Mouse (Mus musculus) stomach, postnatal 0 days (tissue): ENCODE data around the gene Rnd1. TPM values are rescaled to one million over a fixed set of nuclear protein-coding genes. Genes with fewer than 3 reads are reported as not detected.

Experiments used
- ATAC-seq: fragments of 200-750 bp; cut with Nextera tagmentation; 2 replicates; pipeline ENCODE4 v1.8.0; 2017; ENCODE audit not compliant: low FRiP score, low TSS enrichment
- DNase-seq: peaks from one replicate; pipeline ENCODE4 v3.0.0-alpha.2; 2016; ENCODE audit warnings: low spot score
- H3K27ac ChIP-seq: fragments of 300-500 bp; sonication (generic); replicated peaks from 2 replicates; pipeline ENCODE4 v1.5.1; 2014; ENCODE audit warnings: mild to moderate bottlenecking, control low read depth
- H3K27me3 ChIP-seq: fragments of 300-500 bp; sonication (generic); 2 replicates; pipeline ENCODE4 v1.6.1; 2014; ENCODE audit warnings: low read length; ENCODE audit not compliant: control insufficient read depth, insufficient read depth
- H3K36me3 ChIP-seq: fragments of 300-500 bp; sonication (generic); 2 replicates; pipeline ENCODE4 v1.6.1; 2014; ENCODE audit warnings: low read length, mixed read lengths; ENCODE audit not compliant: control insufficient read depth, insufficient read depth
- H3K4me1 ChIP-seq: fragments of 300-500 bp; sonication (generic); replicated peaks from 2 replicates; pipeline ENCODE4 v1.6.1; 2014; ENCODE audit warnings: antibody characterized with exemption; ENCODE audit not compliant: control insufficient read depth, insufficient read depth
- H3K4me2 ChIP-seq: fragments of 300-500 bp; sonication (generic); replicated peaks from 2 replicates; pipeline ENCODE4 v1.6.1; 2014; ENCODE audit warnings: low read depth, mild to moderate bottlenecking, control low read depth, moderate library complexity
- H3K4me3 ChIP-seq: fragments of 300-500 bp; sonication (generic); 2 replicates; pipeline ENCODE4 v1.5.1; 2014; ENCODE audit warnings: low read depth, low read length, control low read depth
- H3K9ac ChIP-seq: fragments of 300-500 bp; sonication (generic); 2 replicates; pipeline ENCODE4 v1.6.1; 2014; ENCODE audit warnings: mild to moderate bottlenecking, low read length, control low read depth, mixed read lengths
- H3K9me3 ChIP-seq: fragments of 300-500 bp; sonication (generic); 2 replicates; pipeline ENCODE4 v1.6.1; 2016; ENCODE audit warnings: low read length; ENCODE audit not compliant: control insufficient read depth
- CTCF ChIP-seq: IDR thresholded peaks from 2 replicates; pipeline ENCODE4 v1.5.1; 2016; ENCODE audit warnings: antibody characterized with exemption, low read depth, mild to moderate bottlenecking, moderate library complexity
- EP300 ChIP-seq: optimal IDR thresholded peaks from 2 replicates; pipeline ENCODE3; 2016; ENCODE audit warnings: antibody characterized with exemption
- WGBS: fragments of 180-500 bp; shearing (Covaris S2); extraction: QIAGEN DNeasy Blood & Tissue Kit; methylation state at CpG from one replicate; pipeline ENCODE4 v1.1.7; 2014; 5-methylcytosine and 5-hydroxymethylcytosine counted together
- polyA plus RNA-seq: library from polyadenylated mRNA; unstranded; fragments of >200 nt; fragmentation: Nextera tagmentation; extraction: Ambion mirVana; gene quantifications from 2 replicates; pipeline ENCODE4 v1.2.1, GENCODE M21; 2015

Gene Rnd1
- polyA plus RNA-seq, 1 experiment from 2014 or later, result 0.35 TPM

GRCm38 (mm10) chr15:98699190-98700105 lies 22.2 kb upstream of the Rnd1 start:
- H3K9me3 ChIP-seq, result no peaks in the 10 kb centered on the region
- H3K4me3 ChIP-seq, result peak overlapping the region; percentile 15; the same call in 1 of the 2 replicates
- H3K27ac ChIP-seq, result no peak overlapping the region
- H3K4me2 ChIP-seq, result peak overlapping the region; percentile 52
- no peaks in the 10 kb centered on the region for H3K4me1 ChIP-seq
- 0 out of 2 replicates have a peak, but pooled peaks cover 2% of the 10 kb centered on the region for H3K27me3 ChIP-seq
- DNase-seq, result peak; percentile 91
- no peak overlapping the region for H3K9ac ChIP-seq
- WGBS, result 4% methylated on average over 40 of the region's 40 CpGs
- TF ChIP-seq EP300 (no peak), CTCF (peak; percentile 98)
- H3K36me3 ChIP-seq, result no peaks in the 10 kb centered on the region
- peak; percentile 88 for ATAC-seq

- TF ChIP-seq EP300 (no peak), CTCF (no peak)
- ATAC-seq (no peak), DNase-seq (no peak)
- H3K4me2 ChIP-seq, result no peak overlapping the region
- 41% methylated on average over 8 of the region's 8 CpGs for WGBS
- 0 out of 2 replicates have a peak, but pooled peaks cover 2% of the 10 kb centered on the region for H3K27me3 ChIP-seq
- no peak overlapping the region for H3K9ac ChIP-seq
- no peaks in the 10 kb centered on the region; the same call in 1 of the 2 replicates for H3K4me1 ChIP-seq
- H3K9me3 ChIP-seq, result no peaks in the 10 kb centered on the region
- no peaks in the 10 kb centered on the region for H3K36me3 ChIP-seq
- no peak overlapping the region for H3K27ac ChIP-seq
- no peak overlapping the region for H3K4me3 ChIP-seq
Measured at GRCm38 (mm10) chr15:98696216-98696615, 19.0 kb upstream of the Rnd1 start.

- Histone ChIP-seq H3K4me1 (no peaks in the 10 kb centered on the region; the same call in 1 of the 2 replicates), H3K9ac (no peak overlapping the region), H3K36me3 (no peaks in the 10 kb centered on the region), H3K27me3 (no peaks in the 10 kb centered on the region), H3K4me2 (no peak overlapping the region), H3K27ac (no peak overlapping the region), H3K9me3 (no peaks in the 10 kb centered on the region), H3K4me3 (no peak overlapping the region)
- no peak for TF ChIP-seq EP300
- no peak for TF ChIP-seq CTCF
- no peak for DNase-seq
- 38% methylated on average over 9 of the region's 9 CpGs for WGBS
- ATAC-seq, result no peak
Measured at GRCm38 (mm10) chr15:98695726-98696125, 18.5 kb upstream of the Rnd1 start.

GRCm38 (mm10) chr15:98692171-98692715 lies 15.0 kb upstream of the Rnd1 start:
- 26% methylated on average over 11 of the region's 11 CpGs for WGBS
- 0 out of 2 replicates have a peak overlapping the region, but pooled peaks have one; percentile 8 for H3K27ac ChIP-seq

GRCm38 (mm10) chr15:98691486-98692147 lies 14.4 kb upstream of the Rnd1 start:
- DNase-seq, result no peak

More at GRCm38 (mm10) chr15:98692171-98692715, 15.0 kb upstream of the Rnd1 start:
- Histone ChIP-seq H3K4me1 (no peaks in the 10 kb centered on the region; the same call in 1 of the 2 replicates), H3K27me3 (no peaks in the 10 kb centered on the region), H3K4me3 (no peak overlapping the region), H3K9me3 (no peaks in the 10 kb centered on the region), H3K36me3 (no peaks in the 10 kb centered on the region), H3K9ac (peak overlapping the region; percentile 4; the same call in 1 of the 2 replicates), H3K4me2 (no peak overlapping the region)
- DNase-seq (peak; percentile 34), ATAC-seq (peak; percentile 49; the same call in 1 of the 2 replicates)
- TF ChIP-seq EP300 (peak; percentile 21), CTCF (no peak)

More at GRCm38 (mm10) chr15:98691486-98692147, 14.4 kb upstream of the Rnd1 start:
- Histone ChIP-seq H3K27ac (0 out of 2 replicates have a peak overlapping the region, but pooled peaks have one; percentile 8), H3K9me3 (no peaks in the 10 kb centered on the region), H3K27me3 (no peaks in the 10 kb centered on the region), H3K9ac (no peak overlapping the region), H3K4me3 (no peak overlapping the region), H3K36me3 (no peaks in the 10 kb centered on the region), H3K4me1 (no peaks in the 10 kb centered on the region; the same call in 1 of the 2 replicates), H3K4me2 (no peak overlapping the region)
- 67% methylated on average over 7 of the region's 7 CpGs for WGBS
- TF ChIP-seq CTCF (no peak), EP300 (no peak)
- no peak for ATAC-seq
